Mouse (Mus musculus) testis, adult 2 months (tissue): ENCODE results near the gene Inip. TPM values are rescaled to one million over a fixed set of nuclear protein-coding genes. Genes with fewer than 3 reads are reported as not detected.
"Not testable (repeated sequence)": the region's sequence is repeated elsewhere in the genome, so short reads cannot be mapped to it uniquely, and the experiment has no call there.

Experiments used
- H3K27ac ChIP-seq: fragments of 200-500 bp; 2 replicates; pipeline ENCODE4 v1.5.1; 2012; ENCODE audit warnings: low read depth, low read length; ENCODE audit not compliant: control insufficient read depth, insufficient read depth
- H3K27me3 ChIP-seq: fragments of 200-500 bp; 2 replicates; pipeline ENCODE4 v1.6.1; 2012; ENCODE audit warnings: mild to moderate bottlenecking, low read length, moderate library complexity; ENCODE audit not compliant: control insufficient read depth, insufficient read depth
- H3K36me3 ChIP-seq: fragments of 200-500 bp; 2 replicates; pipeline ENCODE4 v1.6.1; 2012; ENCODE audit warnings: mild to moderate bottlenecking, low read length; ENCODE audit not compliant: control insufficient read depth, insufficient read depth
- H3K4me1 ChIP-seq: fragments of 200-500 bp; 2 replicates; pipeline ENCODE4 v1.6.1; 2012; ENCODE audit warnings: low read length; ENCODE audit not compliant: control insufficient read depth, insufficient read depth
- H3K4me3 ChIP-seq: fragments of 200-500 bp; 2 replicates; pipeline ENCODE4 v1.5.1; 2012; ENCODE audit warnings: low read depth, mild to moderate bottlenecking, low read length, moderate library complexity, mixed read lengths; ENCODE audit not compliant: control insufficient read depth
- CTCF ChIP-seq: fragments of 200-500 bp; IDR thresholded peaks from 2 replicates; pipeline ENCODE4 v1.5.1; 2012; ENCODE audit warnings: low read depth, mild to moderate bottlenecking, inconsistent platforms, low read length, moderate library complexity; ENCODE audit not compliant: control insufficient read depth, insufficient read depth, insufficient replicate concordance
- POLR2A ChIP-seq: fragments of 200-500 bp; IDR thresholded peaks from 2 replicates; pipeline ENCODE4 v1.6.1; 2012; ENCODE audit warnings: low read depth, mild to moderate bottlenecking, inconsistent platforms, low read length, moderate library complexity; ENCODE audit not compliant: control insufficient read depth
- polyA plus RNA-seq: library from polyadenylated mRNA; depleted of rRNA; stranded (reverse); fragments of >200 nt; gene quantifications from 2 replicates; pipeline ENCODE4 v1.2.3, GENCODE M21; 2012

The Inip gene
- polyA plus RNA-seq, 1 experiment, result 6.7 TPM

GRCm38 (mm10) chr4:59803358-59803757 lies 2.0 kb upstream of the Inip start:
- Histone ChIP-seq H3K36me3 (no peaks in the 10 kb centered on the region), H3K4me3 (no peak overlapping the region), H3K27ac (no peak overlapping the region), H3K4me1 (peaks cover 3% of the 10 kb centered on the region), H3K27me3 (no peaks in the 10 kb centered on the region)
- TF ChIP-seq CTCF (no peak), POLR2A (no peak)

GRCm38 (mm10) chr4:59802792-59803191 lies 1.4 kb upstream of the Inip start:
- Histone ChIP-seq H3K27ac (no peak overlapping the region), H3K4me1 (peaks cover 3% of the 10 kb centered on the region), H3K36me3 (no peaks in the 10 kb centered on the region), H3K27me3 (no peaks in the 10 kb centered on the region), H3K4me3 (no peak overlapping the region)
- TF ChIP-seq CTCF (no peak), POLR2A (no peak)

GRCm38 (mm10) chr4:59802107-59802506 lies 718 bp upstream of the Inip start:
- Histone ChIP-seq H3K27me3 (no peaks in the 10 kb centered on the region), H3K4me1 (peaks cover 3% of the 10 kb centered on the region), H3K36me3 (no peaks in the 10 kb centered on the region), H3K4me3 (no peak overlapping the region), H3K27ac (no peak overlapping the region)
- TF ChIP-seq POLR2A, result no peak
- TF ChIP-seq CTCF, result no peak

- TF ChIP-seq CTCF, result no peak
- no peak for TF ChIP-seq POLR2A
These were observed 1.2 kb downstream of the Inip start for GRCm38 (mm10) chr4:59800181-59800580.

GRCm38 (mm10) chr4:59795788-59796455 lies 5.5 kb downstream of the Inip start:
- no peak overlapping the region for H3K4me3 ChIP-seq
- TF ChIP-seq CTCF, result no peak
- no peak for TF ChIP-seq POLR2A

More at GRCm38 (mm10) chr4:59800181-59800580, 1.2 kb downstream of the Inip start:
- Histone ChIP-seq H3K27me3 (no peaks in the 10 kb centered on the region), H3K4me1 (no peaks in the 10 kb centered on the region), H3K36me3 (no peaks in the 10 kb centered on the region), H3K27ac (no peak overlapping the region), H3K4me3 (no peak overlapping the region)

GRCm38 (mm10) chr4:59794116-59794515 lies 7.3 kb downstream of the Inip start:
- H3K4me3 ChIP-seq, result no peak overlapping the region
- H3K36me3 ChIP-seq, result no peaks in the 10 kb centered on the region
- H3K27me3 ChIP-seq, result no peaks in the 10 kb centered on the region
- H3K4me1 ChIP-seq, result no peaks in the 10 kb centered on the region
- TF ChIP-seq POLR2A (no peak), CTCF (no peak)
- no peak overlapping the region for H3K27ac ChIP-seq

More at GRCm38 (mm10) chr4:59795788-59796455, 5.5 kb downstream of the Inip start:
- Histone ChIP-seq H3K4me1 (no peaks in the 10 kb centered on the region), H3K27ac (no peak overlapping the region), H3K27me3 (no peaks in the 10 kb centered on the region), H3K36me3 (no peaks in the 10 kb centered on the region)

- not testable (repeated sequence) for H3K27ac ChIP-seq, H3K27me3 ChIP-seq, H3K4me1 ChIP-seq
These were observed 7.8 kb downstream of the Inip start for GRCm38 (mm10) chr4:59793626-59794025.

GRCm38 (mm10) chr4:59789015-59789414 lies 12.4 kb downstream of the Inip start:
- Histone ChIP-seq H3K36me3 (no peaks in the 10 kb centered on the region), H3K4me3 (no peak overlapping the region), H3K4me1 (no peaks in the 10 kb centered on the region), H3K27me3 (no peaks in the 10 kb centered on the region), H3K27ac (no peak overlapping the region)
- TF ChIP-seq CTCF (no peak), POLR2A (no peak)

More at GRCm38 (mm10) chr4:59793626-59794025, 7.8 kb downstream of the Inip start:
- H3K36me3 ChIP-seq, H3K4me3 ChIP-seq: not testable (repeated sequence)
